Mouse (Mus musculus): ENCODE data around the gene Sec14l4.

Gene Sec14l4

GRCm38 (mm10) chr11:4078267-4078933 is 47.1 kb downstream of the Sec14l4 start:
- DNase-seq (ENCODE audit: low read depth): no peak

DNA sequence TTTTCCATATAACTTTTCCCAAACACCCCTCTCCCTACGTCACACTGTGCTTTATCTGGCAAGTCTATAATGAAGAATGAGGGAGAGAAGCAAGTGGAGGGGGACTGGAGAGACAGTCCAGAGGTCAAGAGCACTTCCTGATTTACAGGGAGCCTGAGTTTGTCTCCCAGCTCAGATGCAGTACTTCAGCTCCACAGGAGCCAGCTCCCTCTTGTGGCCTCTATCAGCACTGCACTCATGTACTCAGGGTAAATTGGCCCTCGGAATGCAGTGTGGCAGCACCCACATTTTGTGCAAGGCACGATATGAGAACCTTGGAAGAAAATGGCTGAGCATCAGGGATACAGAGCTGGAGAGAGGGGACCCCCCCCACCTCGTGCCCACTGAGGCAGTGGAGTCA is 49.0 kb downstream of the Sec14l4 start:
- DNase-seq (ENCODE audit: low read depth): no peak

DNA sequence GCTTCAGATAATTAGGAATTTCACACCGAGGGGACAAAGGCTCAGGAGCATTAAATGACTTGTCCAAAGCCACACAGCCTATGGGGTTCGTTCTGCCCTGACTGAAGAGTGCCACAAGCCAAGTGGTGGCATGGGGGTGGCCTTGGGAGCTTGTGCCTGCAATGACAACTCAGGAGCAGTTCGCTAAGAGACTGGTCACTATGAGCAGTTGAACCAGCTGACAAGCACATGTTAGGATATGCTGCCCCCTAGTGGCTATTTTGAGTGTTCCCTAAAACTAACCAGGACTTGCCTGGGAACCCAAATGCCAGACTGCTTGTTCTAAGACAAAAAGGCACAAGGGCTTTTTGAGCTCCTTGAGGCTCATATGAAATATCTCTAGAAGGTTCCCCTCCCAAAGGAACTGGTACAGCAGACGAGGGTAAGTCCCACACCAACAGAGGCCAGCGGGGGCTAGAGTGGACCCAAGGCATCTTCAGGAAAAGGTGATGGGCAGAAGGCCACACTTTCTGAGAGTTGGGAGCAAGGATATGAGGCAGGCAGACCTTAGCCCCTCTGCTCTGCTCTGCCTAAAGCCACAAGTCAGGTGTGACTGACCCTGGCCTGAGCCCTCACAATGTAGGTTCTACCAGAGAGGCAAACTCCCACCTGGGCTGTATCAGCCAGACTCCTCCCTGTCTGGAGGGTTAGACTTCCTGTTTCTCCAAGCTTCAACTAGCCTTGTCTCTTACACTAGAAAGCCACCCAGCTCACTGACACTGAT is 52.2 kb downstream of the Sec14l4 start:
- DNase-seq (ENCODE audit: low read depth): no peak

DNA sequence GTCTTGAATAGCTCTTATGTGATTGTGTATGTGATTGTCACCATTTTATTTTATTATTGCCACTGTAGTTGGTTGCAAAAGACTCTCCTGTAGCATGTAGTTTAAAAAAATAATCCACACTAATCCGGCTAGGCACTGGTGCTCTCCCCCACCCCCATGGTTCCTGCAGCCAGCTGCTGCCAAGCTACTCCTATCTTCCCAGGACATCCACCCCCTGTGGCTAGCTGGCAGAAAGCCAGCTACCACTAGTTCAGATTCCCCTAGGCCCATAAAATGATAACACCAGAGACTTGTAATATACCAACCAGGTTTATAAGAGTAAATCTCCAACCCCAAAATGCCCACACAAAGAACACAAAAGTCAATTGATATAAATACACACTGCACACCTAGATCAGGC is 55.0 kb downstream of the Sec14l4 start:
- no peak for DNase-seq (ENCODE audit: low read depth)

GRCm38 (mm10) chr11:4087267-4087666 is 56.0 kb downstream of the Sec14l4 start:
- DNase-seq (ENCODE audit: low read depth): no peak

DNA sequence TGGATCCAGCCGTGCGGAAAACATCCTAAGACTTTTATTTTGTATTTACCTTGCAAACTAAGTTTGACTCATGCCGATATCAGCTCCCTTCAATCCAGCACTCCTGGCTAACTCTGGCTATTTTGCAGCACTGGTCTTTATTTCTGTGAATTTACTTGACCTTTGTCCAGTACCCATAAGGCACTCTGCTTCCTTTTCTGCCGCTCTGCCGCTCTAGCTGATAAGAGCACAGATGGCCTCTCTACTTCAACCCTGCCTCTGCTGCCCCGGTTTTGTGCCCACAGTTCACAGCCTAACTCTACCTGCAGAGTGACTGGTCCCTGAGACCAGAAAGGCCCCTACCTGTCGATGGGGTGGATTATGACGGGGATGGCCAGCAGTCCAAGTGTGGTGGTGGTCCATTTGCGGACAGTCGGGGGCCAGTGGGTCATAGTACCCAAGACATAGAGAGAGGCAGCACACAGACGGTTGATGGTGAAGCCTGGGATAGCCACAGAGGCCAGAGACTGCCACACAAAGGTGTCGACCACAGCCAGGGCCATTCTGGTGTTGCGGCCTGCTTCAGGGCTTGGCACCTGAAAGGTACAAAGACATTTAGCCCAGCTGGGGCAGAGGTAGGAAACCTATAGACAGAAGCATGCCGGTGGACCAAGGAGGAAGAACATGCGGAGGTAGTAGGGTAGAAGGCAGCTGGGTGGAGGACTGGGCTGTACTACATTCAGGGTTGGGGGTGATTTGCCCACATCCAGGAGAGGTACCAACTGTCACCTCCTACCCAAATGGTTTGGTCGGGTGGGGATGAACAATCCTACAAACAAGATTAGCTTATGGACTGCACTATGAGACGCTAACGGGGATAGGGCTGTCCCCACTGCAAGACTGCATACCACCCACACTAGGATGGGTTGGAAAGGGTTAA is 62.5 kb downstream of the Sec14l4 start:
- no peak for DNase-seq (ENCODE audit: low read depth)

- DNase-seq (ENCODE audit: low read depth): no peak
Measured at GRCm38 (mm10) chr11:4094378-4095170, 63.3 kb downstream of the Sec14l4 start.

DNA sequence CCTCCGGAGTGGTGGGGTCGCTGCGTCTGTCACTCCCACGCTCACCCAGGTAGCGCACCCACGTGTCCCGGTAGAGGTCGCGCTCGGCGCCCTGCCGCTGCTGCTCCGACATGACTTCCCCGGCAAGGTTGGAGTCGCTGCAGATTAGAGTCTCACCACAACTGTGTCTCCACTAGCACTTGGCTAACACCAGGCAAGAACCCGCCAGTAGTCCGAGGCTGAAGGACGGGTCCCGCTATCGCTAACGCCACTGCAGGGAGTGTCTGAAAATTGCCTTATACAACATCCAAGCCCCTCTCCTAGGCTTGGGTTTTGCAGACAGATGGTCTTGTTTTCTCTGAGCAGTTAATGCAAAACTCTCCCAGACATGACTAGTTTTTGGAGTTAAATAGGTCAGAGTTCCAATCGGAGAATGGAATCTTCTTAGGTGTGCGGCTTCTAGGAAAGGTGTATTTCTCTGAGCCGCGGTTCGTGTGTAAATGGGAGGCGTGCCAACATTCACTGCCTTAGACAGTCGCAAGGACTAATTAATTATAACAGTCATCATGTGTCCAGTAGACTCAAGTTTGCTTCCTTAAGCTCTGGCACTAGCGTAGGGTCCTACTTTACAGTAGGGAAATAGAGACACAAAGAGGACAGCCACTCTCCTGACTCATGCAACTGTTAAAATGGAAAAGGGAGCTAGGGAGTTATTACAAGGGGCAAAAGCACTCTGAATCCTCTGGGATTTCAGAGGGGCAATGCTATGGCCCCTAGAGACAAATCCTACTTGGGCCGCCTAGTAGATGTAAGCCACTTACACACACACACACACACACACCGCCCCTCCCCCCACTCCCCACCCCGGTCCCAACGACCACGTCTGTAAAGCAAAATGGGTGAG is 64.2 kb downstream of the Sec14l4 start, which contains the start of gene Mtfp1:
Gene Mtfp1 (minus strand): TSS at position 275 of the 883 bp plus-strand sequence.
- no peak for DNase-seq (ENCODE audit: low read depth)

DNA sequence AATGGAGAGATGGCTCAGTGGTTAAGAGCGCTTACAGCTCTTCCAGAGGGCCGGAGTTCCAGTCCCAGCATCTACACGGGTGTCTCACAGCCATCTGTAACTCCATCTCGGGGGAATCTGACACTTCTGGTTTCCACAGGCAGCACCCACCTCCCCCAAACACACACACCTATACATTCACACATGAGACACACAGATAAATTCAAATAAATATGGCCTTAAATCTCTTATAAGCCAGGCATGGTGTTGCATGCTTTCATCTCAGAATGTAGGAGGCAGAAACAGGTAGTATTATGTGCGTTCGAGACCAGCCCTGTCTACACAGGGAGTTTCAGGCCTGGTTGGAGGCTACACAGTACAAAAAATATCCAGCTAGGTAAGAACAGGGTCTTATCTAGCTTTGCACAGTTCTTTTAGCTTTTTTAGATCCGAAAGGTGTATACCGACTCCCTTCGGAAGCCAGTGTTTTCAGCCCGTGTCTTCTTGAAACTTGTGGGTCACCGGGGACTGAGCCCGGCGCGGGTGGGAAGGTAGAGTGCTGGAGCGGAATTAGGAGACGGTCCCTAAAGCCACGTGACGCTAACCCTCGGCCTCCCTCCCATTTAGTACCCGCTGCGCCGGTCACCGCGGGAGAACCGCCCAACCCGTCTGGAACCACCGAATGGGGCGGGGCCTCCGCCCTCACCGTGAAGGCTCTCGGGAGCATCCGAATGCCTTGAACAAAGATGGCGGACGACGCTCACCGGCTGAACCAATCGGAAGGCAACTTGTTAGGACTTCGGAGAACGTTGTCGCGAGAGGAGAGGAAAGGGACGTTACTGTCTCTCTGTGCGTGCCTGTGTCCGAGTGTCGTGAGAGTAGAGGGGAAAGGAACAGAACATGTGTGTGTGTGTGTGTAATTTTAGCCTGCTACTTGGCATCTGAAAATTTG is 65.1 kb downstream of the Sec14l4 start:
- peak; percentile 98 for DNase-seq (ENCODE audit: low read depth)

GRCm38 (mm10) chr11:4097091-4097621 is 65.9 kb downstream of the Sec14l4 start:
- no peak for DNase-seq (ENCODE audit: low read depth)

All from fibroblast of lung, adult 2 months (primary cell).